Mouse (Mus musculus): ENCODE results near the gene Cux1. TPM values are rescaled to one million over a fixed set of nuclear protein-coding genes. Genes with fewer than 3 reads are reported as not detected.

Cux1 gene
- polyA plus RNA-seq, 1 experiment from 2014 or later, result 163 TPM

- Histone ChIP-seq H3K4me2 (ENCODE audit: low read depth, low read length, severe bottlenecking) (no peak overlapping the region), H3K27me3 (ENCODE audit: control insufficient read depth, insufficient read depth, low read length) (no peaks in the 10 kb centered on the region), H3K27ac (ENCODE audit: low read depth, low read length) (no peak overlapping the region), H3K36me3 (ENCODE audit: control insufficient read depth, insufficient read depth, low read length) (no peaks in the 10 kb centered on the region; the same call in 1 of the 2 replicates), H3K9me3 (ENCODE audit: control insufficient read depth, low read length) (no peaks in the 10 kb centered on the region), H3K9ac (ENCODE audit: low read length) (no peak overlapping the region), H3K4me1 (replicated peaks; ENCODE audit: control insufficient read depth, insufficient read depth, low read length) (peaks cover 7% of the 10 kb centered on the region; the same call in 1 of the 2 replicates), H3K4me3 (ENCODE audit: low read depth, low read length) (no peak overlapping the region)
- DNase-seq (ENCODE audit: low spot score), result no peak
- WGBS, result 89% methylated on average over 5 of the region's 5 CpGs
- ATAC-seq (replicated peaks; ENCODE audit: low FRiP score), result no peak
These were observed 330.7 kb downstream of the Cux1 start for GRCm38 (mm10) chr5:136236611-136237010.

- Histone ChIP-seq H3K27ac (ENCODE audit: low read depth, low read length) (no peak overlapping the region), H3K27me3 (ENCODE audit: control insufficient read depth, insufficient read depth, low read length) (no peaks in the 10 kb centered on the region), H3K4me2 (ENCODE audit: low read depth, low read length, severe bottlenecking) (no peak overlapping the region), H3K36me3 (ENCODE audit: control insufficient read depth, insufficient read depth, low read length) (no peaks in the 10 kb centered on the region; the same call in 1 of the 2 replicates), H3K9me3 (ENCODE audit: control insufficient read depth, low read length) (no peaks in the 10 kb centered on the region), H3K4me1 (replicated peaks; ENCODE audit: control insufficient read depth, insufficient read depth, low read length) (no peaks in the 10 kb centered on the region), H3K4me3 (ENCODE audit: low read depth, low read length) (no peak overlapping the region), H3K9ac (ENCODE audit: low read length) (no peak overlapping the region)
- ATAC-seq (replicated peaks; ENCODE audit: low FRiP score) (no peak), DNase-seq (ENCODE audit: low spot score) (no peak)
- 77% methylated on average over 4 of the region's 4 CpGs for WGBS
These were observed 336.8 kb downstream of the Cux1 start for GRCm38 (mm10) chr5:136230348-136231035.

- 84% methylated on average over 7 of the region's 7 CpGs for WGBS
- H3K36me3 ChIP-seq (ENCODE audit: control insufficient read depth, insufficient read depth, low read length), result peaks cover 6% of the 10 kb centered on the region
These were observed 340.9 kb downstream of the Cux1 start for GRCm38 (mm10) chr5:136226246-136226876.

GRCm38 (mm10) chr5:136218585-136218984, 348.7 kb downstream of the Cux1 start:
- no peak overlapping the region for H3K4me2 ChIP-seq (ENCODE audit: low read depth, low read length, severe bottlenecking)
- H3K36me3 ChIP-seq (ENCODE audit: control insufficient read depth, insufficient read depth, low read length), result peaks cover 3% of the 10 kb centered on the region; the same call in 1 of the 2 replicates
- no peak overlapping the region for H3K27ac ChIP-seq (ENCODE audit: low read depth, low read length)
- no peak overlapping the region for H3K9ac ChIP-seq (ENCODE audit: low read length)
- no peak overlapping the region for H3K4me3 ChIP-seq (ENCODE audit: low read depth, low read length)
- no peak for ATAC-seq (replicated peaks; ENCODE audit: low FRiP score)
- no peak for DNase-seq (ENCODE audit: low spot score)
- WGBS, result 83% methylated on average over 12 of the region's 12 CpGs
- H3K27me3 ChIP-seq (ENCODE audit: control insufficient read depth, insufficient read depth, low read length), result no peaks in the 10 kb centered on the region
- H3K4me1 ChIP-seq (replicated peaks; ENCODE audit: control insufficient read depth, insufficient read depth, low read length), result no peaks in the 10 kb centered on the region
- no peaks in the 10 kb centered on the region; the same call in 1 of the 2 replicates for H3K9me3 ChIP-seq (ENCODE audit: control insufficient read depth, low read length)

More at GRCm38 (mm10) chr5:136226246-136226876, 340.9 kb downstream of the Cux1 start:
- H3K4me1 ChIP-seq (replicated peaks; ENCODE audit: control insufficient read depth, insufficient read depth, low read length), result no peaks in the 10 kb centered on the region
- H3K27ac ChIP-seq (ENCODE audit: low read depth, low read length), result no peak overlapping the region
- H3K27me3 ChIP-seq (ENCODE audit: control insufficient read depth, insufficient read depth, low read length), result no peaks in the 10 kb centered on the region
- ATAC-seq (replicated peaks; ENCODE audit: low FRiP score) (no peak), DNase-seq (ENCODE audit: low spot score) (no peak)
- no peak overlapping the region for H3K4me2 ChIP-seq (ENCODE audit: low read depth, low read length, severe bottlenecking)
- H3K4me3 ChIP-seq (ENCODE audit: low read depth, low read length), result no peak overlapping the region
- H3K9ac ChIP-seq (ENCODE audit: low read length), result no peak overlapping the region
- H3K9me3 ChIP-seq (ENCODE audit: control insufficient read depth, low read length), result no peaks in the 10 kb centered on the region

- ATAC-seq (replicated peaks; ENCODE audit: low FRiP score) (no peak), DNase-seq (ENCODE audit: low spot score) (no peak)
- no peak overlapping the region for H3K4me2 ChIP-seq (ENCODE audit: low read depth, low read length, severe bottlenecking)
- no peak overlapping the region for H3K27ac ChIP-seq (ENCODE audit: low read depth, low read length)
- H3K9ac ChIP-seq (ENCODE audit: low read length), result no peak overlapping the region
- peaks cover 3% of the 10 kb centered on the region; the same call in 1 of the 2 replicates for H3K36me3 ChIP-seq (ENCODE audit: control insufficient read depth, insufficient read depth, low read length)
- no peaks in the 10 kb centered on the region; the same call in 1 of the 2 replicates for H3K9me3 ChIP-seq (ENCODE audit: control insufficient read depth, low read length)
- no peaks in the 10 kb centered on the region for H3K4me1 ChIP-seq (replicated peaks; ENCODE audit: control insufficient read depth, insufficient read depth, low read length)
- H3K4me3 ChIP-seq (ENCODE audit: low read depth, low read length), result no peak overlapping the region
- 81% methylated on average over 4 of the region's 4 CpGs for WGBS
- H3K27me3 ChIP-seq (ENCODE audit: control insufficient read depth, insufficient read depth, low read length), result no peaks in the 10 kb centered on the region
These were observed 349.3 kb downstream of the Cux1 start for GRCm38 (mm10) chr5:136217932-136218381.

GRCm38 (mm10) chr5:136217004-136217665, 350.2 kb downstream of the Cux1 start:
- H3K27me3 ChIP-seq (ENCODE audit: control insufficient read depth, insufficient read depth, low read length), result no peaks in the 10 kb centered on the region
- DNase-seq (ENCODE audit: low spot score) (no peak), ATAC-seq (replicated peaks; ENCODE audit: low FRiP score) (no peak)
- H3K4me2 ChIP-seq (ENCODE audit: low read depth, low read length, severe bottlenecking), result no peak overlapping the region
- no peak overlapping the region for H3K27ac ChIP-seq (ENCODE audit: low read depth, low read length)
- no peaks in the 10 kb centered on the region for H3K4me1 ChIP-seq (replicated peaks; ENCODE audit: control insufficient read depth, insufficient read depth, low read length)
- H3K9me3 ChIP-seq (ENCODE audit: control insufficient read depth, low read length), result no peaks in the 10 kb centered on the region; the same call in 1 of the 2 replicates
- H3K4me3 ChIP-seq (ENCODE audit: low read depth, low read length), result no peak overlapping the region
- peaks cover 3% of the 10 kb centered on the region; the same call in 1 of the 2 replicates for H3K36me3 ChIP-seq (ENCODE audit: control insufficient read depth, insufficient read depth, low read length)
- H3K9ac ChIP-seq (ENCODE audit: low read length), result no peak overlapping the region
- WGBS, result 87% methylated on average over 18 of the region's 18 CpGs

GRCm38 (mm10) chr5:136215958-136216357, 351.3 kb downstream of the Cux1 start:
- Histone ChIP-seq H3K9ac (ENCODE audit: low read length) (no peak overlapping the region), H3K4me2 (ENCODE audit: low read depth, low read length, severe bottlenecking) (no peak overlapping the region), H3K27me3 (ENCODE audit: control insufficient read depth, insufficient read depth, low read length) (no peaks in the 10 kb centered on the region), H3K36me3 (ENCODE audit: control insufficient read depth, insufficient read depth, low read length) (peaks cover 3% of the 10 kb centered on the region; the same call in 1 of the 2 replicates), H3K4me1 (replicated peaks; ENCODE audit: control insufficient read depth, insufficient read depth, low read length) (no peaks in the 10 kb centered on the region), H3K4me3 (ENCODE audit: low read depth, low read length) (no peak overlapping the region), H3K9me3 (ENCODE audit: control insufficient read depth, low read length) (no peaks in the 10 kb centered on the region; the same call in 1 of the 2 replicates), H3K27ac (ENCODE audit: low read depth, low read length) (no peak overlapping the region)
- DNase-seq (ENCODE audit: low spot score) (no peak), ATAC-seq (replicated peaks; ENCODE audit: low FRiP score) (no peak)
- 87% methylated on average over 5 of the region's 5 CpGs for WGBS

- no peak for ATAC-seq (replicated peaks; ENCODE audit: low FRiP score)
- Histone ChIP-seq H3K4me3 (ENCODE audit: low read depth, low read length) (no peak overlapping the region), H3K27ac (ENCODE audit: low read depth, low read length) (no peak overlapping the region), H3K36me3 (ENCODE audit: control insufficient read depth, insufficient read depth, low read length) (peaks cover 3% of the 10 kb centered on the region; the same call in 1 of the 2 replicates), H3K27me3 (ENCODE audit: control insufficient read depth, insufficient read depth, low read length) (no peaks in the 10 kb centered on the region), H3K4me1 (replicated peaks; ENCODE audit: control insufficient read depth, insufficient read depth, low read length) (no peaks in the 10 kb centered on the region), H3K9me3 (ENCODE audit: control insufficient read depth, low read length) (no peaks in the 10 kb centered on the region; the same call in 1 of the 2 replicates), H3K4me2 (ENCODE audit: low read depth, low read length, severe bottlenecking) (no peak overlapping the region), H3K9ac (ENCODE audit: low read length) (no peak overlapping the region)
- DNase-seq (ENCODE audit: low spot score), result no peak
- WGBS, result 89% methylated on average over 3 of the region's 3 CpGs
These were observed 352.1 kb downstream of the Cux1 start for GRCm38 (mm10) chr5:136215211-136215610.

All from forebrain, embryonic 11.5 days (tissue).